Mouse (Mus musculus): ENCODE results near the gene Tlk1. TPM values are rescaled to one million over a fixed set of nuclear protein-coding genes. Genes with fewer than 3 reads are reported as not detected.

The Tlk1 gene
- polyA plus RNA-seq, 1 experiment from 2014 or later = 40.8 TPM

- no peak overlapping the region for H3K4me3 ChIP-seq (replicated peaks; ENCODE audit: low read depth, low read length)
- H3K4me1 ChIP-seq (replicated peaks; ENCODE audit: insufficient read depth, low read length) = no peaks in the 10 kb centered on the region
- H3K36me3 ChIP-seq (ENCODE audit: insufficient read depth, low read length) = no peaks in the 10 kb centered on the region
- no peak overlapping the region for H3K9ac ChIP-seq (ENCODE audit: low read depth, low read length)
- no peak overlapping the region for H3K27ac ChIP-seq
- H3K9me3 ChIP-seq (replicated peaks; ENCODE audit: low read length) = no peaks in the 10 kb centered on the region
- DNase-seq (ENCODE audit: low spot score) (no peak), ATAC-seq (replicated peaks; ENCODE audit: low FRiP score, low read depth) (no peak)
- no peak overlapping the region for H3K4me2 ChIP-seq (ENCODE audit: low read length)
- 87% methylated on average over 8 of the region's 8 CpGs for WGBS
- H3K27me3 ChIP-seq (ENCODE audit: insufficient read depth, low read length) = no peaks in the 10 kb centered on the region
- no peak for TF ChIP-seq CTCF (IDR thresholded peaks at IDR 0.05; ENCODE audit: low read depth)
Observed at GRCm38 (mm10) chr2:70827780-70828179, 2.3 kb upstream of the Tlk1 start.

- H3K4me3 ChIP-seq (replicated peaks; ENCODE audit: low read depth, low read length) = 0 out of 2 replicates have a peak overlapping the region, but pooled peaks have one; percentile 92
- no peak overlapping the region for H3K9ac ChIP-seq (ENCODE audit: low read depth, low read length)
- H3K4me1 ChIP-seq (replicated peaks; ENCODE audit: insufficient read depth, low read length) = no peaks in the 10 kb centered on the region
- H3K27ac ChIP-seq = no peak overlapping the region
- no peak for TF ChIP-seq CTCF (IDR thresholded peaks at IDR 0.05; ENCODE audit: low read depth)
- H3K9me3 ChIP-seq (replicated peaks; ENCODE audit: low read length) = no peaks in the 10 kb centered on the region
- no peaks in the 10 kb centered on the region for H3K27me3 ChIP-seq (ENCODE audit: insufficient read depth, low read length)
- no peaks in the 10 kb centered on the region for H3K36me3 ChIP-seq (ENCODE audit: insufficient read depth, low read length)
- DNase-seq (ENCODE audit: low spot score) = no peak
- peak overlapping the region; percentile 39 for H3K4me2 ChIP-seq (ENCODE audit: low read length)
- no peak for ATAC-seq (replicated peaks; ENCODE audit: low FRiP score, low read depth)
- 66% methylated on average over 8 of the region's 8 CpGs for WGBS
Observed at GRCm38 (mm10) chr2:70826436-70827230, 1.1 kb upstream of the Tlk1 start.

- TF ChIP-seq CTCF (IDR thresholded peaks at IDR 0.05; ENCODE audit: low read depth) = no peak
- Histone ChIP-seq H3K36me3 (ENCODE audit: insufficient read depth, low read length) (no peaks in the 10 kb centered on the region), H3K27ac (peak overlapping the region; percentile 100), H3K4me2 (ENCODE audit: low read length) (peak overlapping the region; percentile 68), H3K4me1 (replicated peaks; ENCODE audit: insufficient read depth, low read length) (no peaks in the 10 kb centered on the region), H3K9me3 (replicated peaks; ENCODE audit: low read length) (no peaks in the 10 kb centered on the region), H3K27me3 (ENCODE audit: insufficient read depth, low read length) (no peaks in the 10 kb centered on the region), H3K9ac (ENCODE audit: low read depth, low read length) (peak overlapping the region; percentile 98), H3K4me3 (replicated peaks; ENCODE audit: low read depth, low read length) (peak overlapping the region; percentile 92)
- 0% methylated on average over 44 of the region's 59 CpGs for WGBS
- DNase-seq (ENCODE audit: low spot score) (peak; percentile 82), ATAC-seq (replicated peaks; ENCODE audit: low FRiP score, low read depth) (peak; percentile 78)
Observed at GRCm38 (mm10) chr2:70824838-70825370, 624 bp downstream of the Tlk1 start.

GRCm38 (mm10) chr2:70823926-70824800 lies 1.4 kb downstream of the Tlk1 start:
- DNase-seq (ENCODE audit: low spot score) = peak; percentile 87

GRCm38 (mm10) chr2:70823434-70823833 lies 2.1 kb downstream of the Tlk1 start:
- H3K4me3 ChIP-seq (replicated peaks; ENCODE audit: low read depth, low read length) = no peak overlapping the region
- no peaks in the 10 kb centered on the region for H3K27me3 ChIP-seq (ENCODE audit: insufficient read depth, low read length)
- no peak for TF ChIP-seq CTCF (IDR thresholded peaks at IDR 0.05; ENCODE audit: low read depth)
- peak overlapping the region; percentile 68 for H3K4me2 ChIP-seq (ENCODE audit: low read length)
- H3K4me1 ChIP-seq (replicated peaks; ENCODE audit: insufficient read depth, low read length) = no peaks in the 10 kb centered on the region
- WGBS = 33% methylated on average over 5 of the region's 5 CpGs
- H3K9me3 ChIP-seq (replicated peaks; ENCODE audit: low read length) = no peaks in the 10 kb centered on the region
- DNase-seq (ENCODE audit: low spot score) = no peak
- no peak for ATAC-seq (replicated peaks; ENCODE audit: low FRiP score, low read depth)
- no peak overlapping the region for H3K9ac ChIP-seq (ENCODE audit: low read depth, low read length)
- no peaks in the 10 kb centered on the region for H3K36me3 ChIP-seq (ENCODE audit: insufficient read depth, low read length)
- H3K27ac ChIP-seq = no peak overlapping the region

More at GRCm38 (mm10) chr2:70823926-70824800, 1.4 kb downstream of the Tlk1 start:
- H3K27me3 ChIP-seq (ENCODE audit: insufficient read depth, low read length) = no peaks in the 10 kb centered on the region
- peak overlapping the region; percentile 100 for H3K27ac ChIP-seq
- H3K4me3 ChIP-seq (replicated peaks; ENCODE audit: low read depth, low read length) = peak overlapping the region; percentile 92
- TF ChIP-seq CTCF (IDR thresholded peaks at IDR 0.05; ENCODE audit: low read depth) = peak; percentile 73
- no peaks in the 10 kb centered on the region for H3K9me3 ChIP-seq (replicated peaks; ENCODE audit: low read length)
- H3K4me1 ChIP-seq (replicated peaks; ENCODE audit: insufficient read depth, low read length) = no peaks in the 10 kb centered on the region
- ATAC-seq (replicated peaks; ENCODE audit: low FRiP score, low read depth) = no peak
- under 1% methylated on average over 27 of the region's 27 CpGs for WGBS
- H3K4me2 ChIP-seq (ENCODE audit: low read length) = peak overlapping the region; percentile 68
- H3K9ac ChIP-seq (ENCODE audit: low read depth, low read length) = peak overlapping the region; percentile 98
- H3K36me3 ChIP-seq (ENCODE audit: insufficient read depth, low read length) = no peaks in the 10 kb centered on the region

GRCm38 (mm10) chr2:70816939-70817338 lies 8.6 kb downstream of the Tlk1 start:
- H3K9me3 ChIP-seq (replicated peaks; ENCODE audit: low read length) = no peaks in the 10 kb centered on the region
- H3K4me3 ChIP-seq (replicated peaks; ENCODE audit: low read depth, low read length) = no peak overlapping the region
- TF ChIP-seq CTCF (IDR thresholded peaks at IDR 0.05; ENCODE audit: low read depth) = no peak
- no peaks in the 10 kb centered on the region for H3K4me1 ChIP-seq (replicated peaks; ENCODE audit: insufficient read depth, low read length)
- ATAC-seq (replicated peaks; ENCODE audit: low FRiP score, low read depth) = no peak
- no peak overlapping the region for H3K9ac ChIP-seq (ENCODE audit: low read depth, low read length)
- H3K36me3 ChIP-seq (ENCODE audit: insufficient read depth, low read length) = no peaks in the 10 kb centered on the region
- WGBS = 57% methylated on average over 3 of the region's 3 CpGs
- H3K27me3 ChIP-seq (ENCODE audit: insufficient read depth, low read length) = no peaks in the 10 kb centered on the region
- H3K27ac ChIP-seq = no peak overlapping the region
- H3K4me2 ChIP-seq (ENCODE audit: low read length) = no peak overlapping the region
- no peak for DNase-seq (ENCODE audit: low spot score)

All from kidney, postnatal 0 days (tissue).